12 mouse cellular contexts compared by ENCODE assay signal in genomic region chrX:57431610-57432009, GRCm38 (mm10). TPM values are rescaled to one million over a fixed set of nuclear protein-coding genes. Genes with fewer than 3 reads are reported as not detected.
DNase-seq lines count a peak whose midpoint lies in the region; ATAC-seq and TF ChIP-seq lines count a peak whose summit lies in the region.
"Had no signal": no experiment of that assay in that cellular context is flagged by ENCODE, and none has a peak within 500 bp of the region (broad histone marks: within the 10 kb centered on the region; RNA-seq: fewer than 3 reads in every experiment).

No protein-coding gene starts in this region.

- no peak for TF ChIP-seq POLR2A in lung, adult 2 months (IDR thresholded peaks at IDR 0.05; ENCODE audit: borderline replicate concordance, extremely low read depth, low read depth, low read length)

- POLR2A ChIA-PET in Patski (lab: Charles Lee) = no interaction called here

- no peak for ATAC-seq in lung, embryonic 14.5 days (ENCODE audit: insufficient read depth)
- no peak for ATAC-seq in Patski

- no peak overlapping the region for H3K4me3 ChIP-seq in lung, embryonic 14.5 days (ENCODE audit: low read depth, low read length)
- H3K4me3 ChIP-seq in lung, adult 2 months (replicated peaks; ENCODE audit: extremely low read depth, low read depth, low read length) = no peak overlapping the region
- H3K4me3 ChIP-seq: erythroblast, embryonic 14.5 days had no signal

- 3% methylated on average over 2 of the region's 2 CpGs for WGBS in lung, embryonic 14.5 days
- 7% methylated on average over 2 of the region's 2 CpGs for WGBS in lung, adult 2 months

- no peak overlapping the region for H3K27ac ChIP-seq in lung, embryonic 14.5 days (ENCODE audit: low read depth)

- in situ Hi-C loops in Patski (cut with MboI; ENCODE audit: low pct_unique_long_range_greater_than_20kb) = loop anchor here (5.0 to 10.0 kb wide), 2 partner anchors 246 to 1053 kb away; no protein-coding TSS in a partner anchor

- H3K4me2 ChIP-seq in lung, embryonic 14.5 days = no peak overlapping the region

- H3K9me3 ChIP-seq in lung, embryonic 14.5 days (ENCODE audit: low read depth, low read length) = no peaks in the 10 kb centered on the region

- CTCF ChIA-PET in Patski (lab: Charles Lee) = interaction anchor here (1.4 kb wide), 1 partner anchor 16 kb away, joined by 3 read pairs; no protein-coding TSS in a partner anchor

- no peaks in the 10 kb centered on the region for H3K27me3 ChIP-seq in lung, embryonic 14.5 days (ENCODE audit: insufficient read depth, low read length)
- H3K27me3 ChIP-seq in Patski = peaks cover 42% of the 10 kb centered on the region

- peak; percentile 53 for TF ChIP-seq CTCF in lung, embryonic 14.5 days (IDR thresholded peaks at IDR 0.05; ENCODE audit: low read depth)
- TF ChIP-seq CTCF in lung, adult 2 months (IDR thresholded peaks at IDR 0.05; ENCODE audit: insufficient read depth, low read length) = no peak
- TF ChIP-seq CTCF in Patski (IDR thresholded peaks at IDR 0.05) = peak; percentile 42

- H3K4me1 ChIP-seq in lung, embryonic 14.5 days (ENCODE audit: insufficient read depth) = no peaks in the 10 kb centered on the region
- H3K4me1 ChIP-seq in lung, adult 2 months (ENCODE audit: control insufficient read depth, insufficient read depth, low read length) = no peaks in the 10 kb centered on the region

- H3K36me3 ChIP-seq in lung, embryonic 14.5 days (ENCODE audit: insufficient read depth) = no peaks in the 10 kb centered on the region

- H3K9ac ChIP-seq in lung, embryonic 14.5 days = no peak overlapping the region

- peak; percentile 0 for DNase-seq in heart, adult 8-10 months (ENCODE audit: low spot score)
- no peak for DNase-seq in heart, adult 11 months
- peak; percentile 52 for DNase-seq in lung, embryonic 14.5 days
- DNase-seq in lung, adult 2 months = no peak
- DNase-seq in Patski (ENCODE audit: low read depth, low spot score) = no peak
- DNase-seq in retina, postnatal 1 day = peak; percentile 25
- no peak for DNase-seq in right cerebral cortex, adult 18-20 months
- DNase-seq: adrenal gland, postnatal 36 days had no signal

RNA-seq across cellular contexts. Expression of gene Gm364, which starts 22.7 kb away (rescaled TPM):
- total RNA-seq in heart, adult 8-10 months (2022) = not detected
- polyA plus RNA-seq in lung, embryonic 14.5 days (2014; fragmentation: Nextera tagmentation; extraction: Ambion mirVana) = not detected in 2 replicates
- polyA plus RNA-seq in lung, adult 2 months (2012; rRNA removed) = not detected in 2 replicates
- polyA plus RNA-seq in Patski (2021) = not detected
- total RNA-seq: adrenal gland, postnatal 36 days; left cerebral cortex, adult 18-20 months; monocyte, adult 5-6 weeks had no signal
- polyA plus RNA-seq: erythroblast, embryonic 14.5 days; heart, embryonic 16.5 days had no signal

RNA-seq across cellular contexts. Expression of gene Rbmx, which starts 38.8 kb away (rescaled TPM):
- total RNA-seq in heart, adult 8-10 months (2022) = 10 to 100 TPM; 19.4 to 32.7 (median 23.2) TPM
- 156 and 165 TPM in 2 replicates for polyA plus RNA-seq in lung, embryonic 14.5 days (2014; fragmentation: Nextera tagmentation; extraction: Ambion mirVana)
- 11.1 and 18.2 TPM in 2 replicates for polyA plus RNA-seq in lung, adult 2 months (2012; rRNA removed)
- 31.9 TPM for polyA plus RNA-seq in Patski (2021)

Comparison
In these comparisons a context has a peak if more than half of its experiments do, and no peak if none do; other contexts are left out.
1. DNase-seq: peak in heart, adult 8-10 months (single experiment), lung, embryonic 14.5 days (single experiment) and retina, postnatal 1 day (single experiment); none in heart, adult 11 months (single experiment), lung, adult 2 months (single experiment), Patski (single experiment) and right cerebral cortex, adult 18-20 months (single experiment).